18 mouse cellular contexts compared by ENCODE assay signal in genomic region chr2:172580536-172581265, GRCm38 (mm10). TPM values are rescaled to one million over a fixed set of nuclear protein-coding genes. Genes with fewer than 3 reads are reported as not detected.
DNase-seq lines count a peak whose midpoint lies in the region; ATAC-seq lines count a peak whose summit lies in the region.
"Had no signal": no experiment of that assay in that cellular context is flagged by ENCODE, and none has a peak within 500 bp of the region (broad histone marks: within the 10 kb centered on the region; RNA-seq: fewer than 3 reads in every experiment).

No protein-coding gene starts in this region.

- H3K4me2 ChIP-seq in hindbrain, embryonic 16.5 days (ENCODE audit: low read length): no peak overlapping the region
- H3K4me2 ChIP-seq: liver, embryonic 15.5 days; neural tube, embryonic 15.5 days; stomach, embryonic 15.5 days had no signal

- no peak overlapping the region for H3K27ac ChIP-seq in hindbrain, embryonic 16.5 days (ENCODE audit: low read depth, low read length)
- H3K27ac ChIP-seq in hindbrain, embryonic 10.5 days: no peak overlapping the region
- H3K27ac ChIP-seq: liver, embryonic 15.5 days; neural tube, embryonic 15.5 days; stomach, embryonic 15.5 days had no signal

- H3K4me3 ChIP-seq in hindbrain, embryonic 16.5 days (ENCODE audit: low read length): no peak overlapping the region
- no peak overlapping the region for H3K4me3 ChIP-seq in hindbrain, embryonic 10.5 days
- H3K4me3 ChIP-seq: liver, embryonic 15.5 days; neural tube, embryonic 15.5 days; stomach, embryonic 15.5 days had no signal

- peak; percentile 76 for ATAC-seq in hindbrain, embryonic 16.5 days

- H3K27me3 ChIP-seq in hindbrain, embryonic 16.5 days (replicated peaks; ENCODE audit: control insufficient read depth, insufficient read depth, low read length): peaks cover 12% of the 10 kb centered on the region
- peaks cover 78% of the 10 kb centered on the region for H3K27me3 ChIP-seq in hindbrain, embryonic 10.5 days (ENCODE audit: insufficient read depth, poor library complexity, severe bottlenecking)
- H3K27me3 ChIP-seq: liver, embryonic 15.5 days; stomach, embryonic 15.5 days had no signal

- 45% methylated on average over 12 of the region's 12 CpGs for WGBS in hindbrain, embryonic 16.5 days
- 53% methylated on average over 12 of the region's 12 CpGs for WGBS in hindbrain, embryonic 10.5 days

- no peaks in the 10 kb centered on the region for H3K36me3 ChIP-seq in hindbrain, embryonic 16.5 days (ENCODE audit: control insufficient read depth, insufficient read depth, low read length)
- no peaks in the 10 kb centered on the region for H3K36me3 ChIP-seq in hindbrain, embryonic 10.5 days
- H3K36me3 ChIP-seq: liver, embryonic 15.5 days; neural tube, embryonic 15.5 days; stomach, embryonic 15.5 days had no signal

- peaks cover 11% of the 10 kb centered on the region for H3K4me1 ChIP-seq in hindbrain, embryonic 16.5 days (ENCODE audit: control insufficient read depth, insufficient read depth, low read depth, low read length)
- H3K4me1 ChIP-seq in hindbrain, embryonic 10.5 days (replicated peaks): peaks cover 25% of the 10 kb centered on the region
- H3K4me1 ChIP-seq: liver, embryonic 15.5 days; stomach, embryonic 15.5 days had no signal

- no peak overlapping the region for H3K9ac ChIP-seq in hindbrain, embryonic 16.5 days (ENCODE audit: low read depth, low read length)
- H3K9ac ChIP-seq: liver, embryonic 15.5 days; neural tube, embryonic 15.5 days; stomach, embryonic 15.5 days had no signal

- DNase-seq in adrenal gland, adult 2 months: peak; percentile 28
- no peak for DNase-seq in adrenal gland, adult 18-20 months (ENCODE audit: low spot score in 2 of 2)
- DNase-seq in hindbrain, embryonic 10.5 days (ENCODE audit: low spot score): no peak
- peak; percentile 3 for DNase-seq in right cerebral cortex, adult 18-20 months
- no peak for DNase-seq in right cerebral cortex, adult 2 months (ENCODE audit: low spot score in 2 of 2)
- no peak for DNase-seq in embryo, embryonic 9.5 days (ENCODE audit: extremely low spot score)
- DNase-seq in frontal cortex, adult 2 months (ENCODE audit: extremely low spot score in 1 of 2, low spot score in 1 of 2): no peak
- DNase-seq: cerebellum, adult 11-12 months; heart, adult 18-20 months; lung, postnatal 14 days; thymus, postnatal 14 days had no signal

- H3K9me3 ChIP-seq in hindbrain, embryonic 16.5 days (ENCODE audit: control insufficient read depth, low read length): no peaks in the 10 kb centered on the region
- H3K9me3 ChIP-seq in hindbrain, embryonic 10.5 days: no peaks in the 10 kb centered on the region
- H3K9me3 ChIP-seq: liver, embryonic 15.5 days; neural tube, embryonic 15.5 days; stomach, embryonic 15.5 days had no signal

RNA-seq across cellular contexts. Expression of gene Tfap2c, which starts 31.3 kb away (rescaled TPM):
- total RNA-seq in adrenal gland, adult 2 months (2021): not detected
- polyA plus RNA-seq in adrenal gland, adult 2 months (2012; rRNA removed): not detected in 2 replicates
- total RNA-seq in adrenal gland, adult 18-20 months (2021): not detected
- 0.11 and 0.80 TPM in 2 replicates for polyA plus RNA-seq in hindbrain, embryonic 16.5 days (2015; fragmentation: Nextera tagmentation; extraction: Ambion mirVana)
- polyA plus RNA-seq in hindbrain, embryonic 10.5 days (2016; fragmentation: Nextera tagmentation; extraction: Ambion mirVana): 3.3 and 5.5 TPM in 2 replicates
- polyA plus RNA-seq in frontal cortex, adult 2 months (2012; rRNA removed): 2.7 and 3.1 TPM in 2 replicates
- total RNA-seq: CH12.LX; heart, adult 18-20 months; monocyte, adult 5-6 weeks had no signal
- polyA plus RNA-seq: heart, postnatal 0 days; liver, embryonic 15.5 days had no signal

Comparison
In these comparisons a context has a peak if more than half of its experiments do, and no peak if none do; other contexts are left out.
1. DNase-seq: peak in adrenal gland, adult 2 months (single experiment) and right cerebral cortex, adult 18-20 months (single experiment); none in adrenal gland, adult 18-20 months (0 of 2), hindbrain, embryonic 10.5 days (single experiment), right cerebral cortex, adult 2 months (0 of 2), embryo, embryonic 9.5 days (single experiment) and frontal cortex, adult 2 months (0 of 2).